Comparison of ENCODE assay signal across 14 mouse cellular contexts in the genomic region with DNA sequence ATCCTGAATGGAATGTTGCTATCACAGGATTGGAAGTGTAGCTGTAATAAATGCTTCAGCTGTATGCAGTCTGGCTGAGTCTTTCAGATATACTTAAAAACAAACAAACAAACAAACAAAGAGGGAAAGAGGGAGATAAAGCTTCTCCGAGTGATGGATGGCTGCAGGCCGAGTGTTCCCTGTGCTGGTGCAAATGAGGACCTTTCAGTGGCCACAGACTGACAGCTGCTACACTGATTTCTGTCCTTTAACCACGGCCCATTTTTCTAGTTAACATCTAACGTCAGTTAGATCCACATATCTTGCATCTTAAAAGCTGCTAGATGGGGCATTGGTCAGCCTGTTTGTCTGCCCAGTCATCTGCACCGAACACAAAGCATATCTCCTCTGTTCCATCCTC. TPM values are rescaled to one million over a fixed set of nuclear protein-coding genes. Genes with fewer than 3 reads are reported as not detected.
A peak's percentile ranks its signal among the peaks of the same experiment; 100 is the strongest.
DNase-seq lines count a peak whose midpoint lies in the region; ATAC-seq lines count a peak whose summit lies in the region.
"Had no signal": no experiment of that assay in that cellular context is flagged by ENCODE, and none has a peak within 500 bp of the region (broad histone marks: within the 10 kb centered on the region; RNA-seq: fewer than 3 reads in every experiment).

No protein-coding gene starts in this region.

- H3K4me1 ChIP-seq in limb, embryonic 11.5 days (ENCODE audit: control insufficient read depth, insufficient read depth, low read length): 0 out of 2 replicates have a peak, but pooled peaks cover 3% of the 10 kb centered on the region
- H3K4me1 ChIP-seq in limb, embryonic 10.5 days: peaks cover 19% of the 10 kb centered on the region
- peaks cover 34% of the 10 kb centered on the region for H3K4me1 ChIP-seq in hindbrain, embryonic 15.5 days (replicated peaks)
- peaks cover 35% of the 10 kb centered on the region for H3K4me1 ChIP-seq in neural tube, embryonic 15.5 days

- DNase-seq in cerebellum, adult 9-11 months: peak; percentile 43
- no peak for DNase-seq in cerebellum, postnatal 4 days (ENCODE audit: low spot score in 2 of 2)
- DNase-seq in limb, embryonic 11.5 days (ENCODE audit: low spot score): peak; percentile 15
- no peak for DNase-seq in limb, embryonic 10.5 days (ENCODE audit: low spot score)
- DNase-seq in natural killer cell, adult 2 months (ENCODE audit: low spot score in 2 of 2): no peak
- DNase-seq: gastrocnemius, postnatal 14 days; kidney, adult 2 months; layer of hippocampus, adult 9-11 months; thymus, postnatal 25 days had no signal

- H3K9me3 ChIP-seq in limb, embryonic 11.5 days (ENCODE audit: control insufficient read depth, low read length): no peaks in the 10 kb centered on the region
- H3K9me3 ChIP-seq in limb, embryonic 10.5 days (replicated peaks): no peaks in the 10 kb centered on the region
- H3K9me3 ChIP-seq in hindbrain, embryonic 15.5 days: no peaks in the 10 kb centered on the region
- H3K9me3 ChIP-seq in neural tube, embryonic 15.5 days (replicated peaks): no peaks in the 10 kb centered on the region
- H3K9me3 ChIP-seq: embryonic facial prominence, embryonic 15.5 days; liver, embryonic 12.5 days had no signal

- H3K9ac ChIP-seq in limb, embryonic 11.5 days (ENCODE audit: low read length): no peak overlapping the region
- H3K9ac ChIP-seq in hindbrain, embryonic 15.5 days: peak overlapping the region; percentile 20; the same call in 1 of the 2 replicates
- H3K9ac ChIP-seq in neural tube, embryonic 15.5 days (replicated peaks): 0 out of 2 replicates have a peak overlapping the region, but pooled peaks have one; percentile 10
- H3K9ac ChIP-seq: embryonic facial prominence, embryonic 15.5 days; liver, embryonic 12.5 days had no signal

- no peak overlapping the region for H3K4me2 ChIP-seq in limb, embryonic 11.5 days (ENCODE audit: low read depth, severe bottlenecking)
- peak overlapping the region; percentile 44 for H3K4me2 ChIP-seq in hindbrain, embryonic 15.5 days
- H3K4me2 ChIP-seq in neural tube, embryonic 15.5 days: peak overlapping the region; percentile 38
- H3K4me2 ChIP-seq: embryonic facial prominence, embryonic 15.5 days; liver, embryonic 12.5 days had no signal

- WGBS in limb, embryonic 11.5 days: 61% methylated on average over 5 of the region's 5 CpGs
- WGBS in limb, embryonic 10.5 days: 67% methylated on average over 5 of the region's 5 CpGs
- 26% methylated on average over 5 of the region's 5 CpGs for WGBS in hindbrain, embryonic 15.5 days
- 24% methylated on average over 5 of the region's 5 CpGs for WGBS in neural tube, embryonic 15.5 days

- no peak for ATAC-seq in limb, embryonic 11.5 days (ENCODE audit: insufficient number of reproducible peaks, low FRiP score, low TSS enrichment, low read depth)
- ATAC-seq in hindbrain, embryonic 15.5 days (ENCODE audit: low FRiP score, low read depth): no peak
- ATAC-seq in neural tube, embryonic 15.5 days (ENCODE audit: low FRiP score): no peak
- ATAC-seq in erythroblast, adult 5-6 weeks (replicated peaks; ENCODE audit: low FRiP score, poor library complexity, severe bottlenecking): no peak
- ATAC-seq: liver, embryonic 12.5 days had no signal

- H3K27ac ChIP-seq in limb, embryonic 11.5 days (replicated peaks; ENCODE audit: low read depth, low read length): no peak overlapping the region
- no peak overlapping the region for H3K27ac ChIP-seq in limb, embryonic 10.5 days
- H3K27ac ChIP-seq in hindbrain, embryonic 15.5 days (replicated peaks): peak overlapping the region; percentile 66
- peak overlapping the region; percentile 69 for H3K27ac ChIP-seq in neural tube, embryonic 15.5 days (replicated peaks)
- H3K27ac ChIP-seq: embryonic facial prominence, embryonic 15.5 days; liver, embryonic 12.5 days had no signal

- no peak overlapping the region for H3K4me3 ChIP-seq in limb, embryonic 11.5 days (ENCODE audit: low read depth, low read length)
- no peak overlapping the region for H3K4me3 ChIP-seq in limb, embryonic 10.5 days
- peak overlapping the region; percentile 13; the same call in 1 of the 2 replicates for H3K4me3 ChIP-seq in hindbrain, embryonic 15.5 days
- H3K4me3 ChIP-seq in neural tube, embryonic 15.5 days (replicated peaks): no peak overlapping the region
- H3K4me3 ChIP-seq: embryonic facial prominence, embryonic 15.5 days; liver, embryonic 12.5 days had no signal

- no peaks in the 10 kb centered on the region for H3K27me3 ChIP-seq in limb, embryonic 11.5 days (ENCODE audit: control insufficient read depth, insufficient read depth, low read length)
- no peaks in the 10 kb centered on the region for H3K27me3 ChIP-seq in limb, embryonic 10.5 days (ENCODE audit: low read depth, poor library complexity, severe bottlenecking)
- H3K27me3 ChIP-seq in hindbrain, embryonic 15.5 days: no peaks in the 10 kb centered on the region
- no peaks in the 10 kb centered on the region for H3K27me3 ChIP-seq in neural tube, embryonic 15.5 days (replicated peaks)
- H3K27me3 ChIP-seq: embryonic facial prominence, embryonic 15.5 days; liver, embryonic 12.5 days had no signal

- H3K36me3 ChIP-seq in limb, embryonic 11.5 days (ENCODE audit: control insufficient read depth, insufficient read depth, low read length): peaks cover 4% of the 10 kb centered on the region; the same call in 1 of the 2 replicates
- H3K36me3 ChIP-seq in limb, embryonic 10.5 days: peaks cover 41% of the 10 kb centered on the region
- peaks cover 5% of the 10 kb centered on the region; the same call in 1 of the 2 replicates for H3K36me3 ChIP-seq in hindbrain, embryonic 15.5 days
- peaks cover 15% of the 10 kb centered on the region; the same call in 1 of the 2 replicates for H3K36me3 ChIP-seq in neural tube, embryonic 15.5 days

RNA-seq across cellular contexts. Expression of a gene that starts 30.2 kb away (rescaled TPM):
- 49.8 and 60.1 TPM in 2 replicates for polyA plus RNA-seq in limb, embryonic 11.5 days (2014; fragmentation: Nextera tagmentation; extraction: Ambion mirVana)
- 40.0 and 49.9 TPM in 2 replicates for polyA plus RNA-seq in limb, embryonic 10.5 days (2016; fragmentation: Nextera tagmentation; extraction: Ambion mirVana)
- polyA plus RNA-seq in hindbrain, embryonic 15.5 days (2015; fragmentation: Nextera tagmentation; extraction: Ambion mirVana): 36.1 and 43.7 TPM in 2 replicates
- polyA plus RNA-seq in neural tube, embryonic 15.5 days (2015; fragmentation: Nextera tagmentation; extraction: Ambion mirVana): 33.5 and 36.0 TPM in 2 replicates
- total RNA-seq in erythroblast, adult 5-6 weeks (2015; ENCODE audit: low replicate concordance): 153 and 185 TPM in 2 replicates
- 205 and 233 TPM in 2 replicates for total RNA-seq in erythroblast, adult 5-6 weeks (2017; ENCODE audit: low replicate concordance)

Comparison
In these comparisons a context has a peak if more than half of its experiments do, and no peak if none do; other contexts are left out.
1. DNase-seq: peak in cerebellum, adult 9-11 months (single experiment) and limb, embryonic 11.5 days (single experiment); none in cerebellum, postnatal 4 days (0 of 2), limb, embryonic 10.5 days (single experiment) and natural killer cell, adult 2 months (0 of 2).
2. H3K27ac ChIP-seq: peak in hindbrain, embryonic 15.5 days (single experiment) and neural tube, embryonic 15.5 days (single experiment); none in limb, embryonic 11.5 days (single experiment) and limb, embryonic 10.5 days (single experiment).